Mouse (Mus musculus): Measurements from ENCODE around the gene Pin1. TPM values are rescaled to one million over a fixed set of nuclear protein-coding genes. Genes with fewer than 3 reads are reported as not detected.

Pin1 gene
- polyA plus RNA-seq, 1 experiment from 2014 or later: 45.4 TPM

GRCm38 (mm10) chr9:20666510-20667034, 14.7 kb downstream of the Pin1 start:
- Histone ChIP-seq H3K27ac (ENCODE audit: low read length) (no peak overlapping the region), H3K27me3 (replicated peaks; ENCODE audit: control insufficient read depth, insufficient read depth, low read length) (no peaks in the 10 kb centered on the region), H3K4me1 (ENCODE audit: control insufficient read depth, insufficient read depth, low read length) (no peaks in the 10 kb centered on the region; the same call in 1 of the 2 replicates), H3K4me3 (ENCODE audit: low read length) (no peak overlapping the region), H3K9me3 (ENCODE audit: control insufficient read depth, low read length) (no peaks in the 10 kb centered on the region), H3K4me2 (ENCODE audit: low read depth, low read length) (no peak overlapping the region), H3K36me3 (ENCODE audit: control insufficient read depth, insufficient read depth, low read length) (peaks cover 9% of the 10 kb centered on the region), H3K9ac (ENCODE audit: low read depth, low read length) (no peak overlapping the region)
- 14% methylated on average over 7 of the region's 7 CpGs for WGBS
- no peak for ATAC-seq

- no peak overlapping the region for H3K9ac ChIP-seq (ENCODE audit: low read depth, low read length)
- WGBS: 93% methylated on average over 22 of the region's 22 CpGs
- no peak overlapping the region for H3K4me2 ChIP-seq (ENCODE audit: low read depth, low read length)
- H3K36me3 ChIP-seq (ENCODE audit: control insufficient read depth, insufficient read depth, low read length): peaks cover 5% of the 10 kb centered on the region; the same call in 1 of the 2 replicates
- no peak overlapping the region for H3K4me3 ChIP-seq (ENCODE audit: low read length)
- no peak overlapping the region for H3K27ac ChIP-seq (ENCODE audit: low read length)
- no peaks in the 10 kb centered on the region for H3K9me3 ChIP-seq (ENCODE audit: control insufficient read depth, low read length)
- no peak for ATAC-seq
- no peaks in the 10 kb centered on the region; the same call in 1 of the 2 replicates for H3K4me1 ChIP-seq (ENCODE audit: control insufficient read depth, insufficient read depth, low read length)
- no peaks in the 10 kb centered on the region for H3K27me3 ChIP-seq (replicated peaks; ENCODE audit: control insufficient read depth, insufficient read depth, low read length)
These were observed 16.2 kb downstream of the Pin1 start for GRCm38 (mm10) chr9:20668065-20668464.

- Histone ChIP-seq H3K9ac (ENCODE audit: low read depth, low read length) (no peak overlapping the region), H3K27me3 (replicated peaks; ENCODE audit: control insufficient read depth, insufficient read depth, low read length) (no peaks in the 10 kb centered on the region), H3K36me3 (ENCODE audit: control insufficient read depth, insufficient read depth, low read length) (no peaks in the 10 kb centered on the region), H3K9me3 (ENCODE audit: control insufficient read depth, low read length) (no peaks in the 10 kb centered on the region), H3K4me2 (ENCODE audit: low read depth, low read length) (no peak overlapping the region), H3K4me1 (ENCODE audit: control insufficient read depth, insufficient read depth, low read length) (no peaks in the 10 kb centered on the region), H3K27ac (ENCODE audit: low read length) (no peak overlapping the region), H3K4me3 (ENCODE audit: low read length) (no peak overlapping the region)
- ATAC-seq: no peak
- WGBS: 72% methylated on average over 16 of the region's 16 CpGs
These were observed 20.2 kb downstream of the Pin1 start for GRCm38 (mm10) chr9:20672047-20672446.

- no peaks in the 10 kb centered on the region for H3K4me1 ChIP-seq (ENCODE audit: control insufficient read depth, insufficient read depth, low read length)
- ATAC-seq: no peak
- H3K4me2 ChIP-seq (ENCODE audit: low read depth, low read length): no peak overlapping the region
- no peaks in the 10 kb centered on the region for H3K27me3 ChIP-seq (replicated peaks; ENCODE audit: control insufficient read depth, insufficient read depth, low read length)
- no peaks in the 10 kb centered on the region for H3K9me3 ChIP-seq (ENCODE audit: control insufficient read depth, low read length)
- no peak overlapping the region for H3K9ac ChIP-seq (ENCODE audit: low read depth, low read length)
- no peak overlapping the region for H3K27ac ChIP-seq (ENCODE audit: low read length)
- 93% methylated on average over 12 of the region's 12 CpGs for WGBS
- H3K4me3 ChIP-seq (ENCODE audit: low read length): no peak overlapping the region
- H3K36me3 ChIP-seq (ENCODE audit: control insufficient read depth, insufficient read depth, low read length): no peaks in the 10 kb centered on the region
These were observed 26.0 kb downstream of the Pin1 start for GRCm38 (mm10) chr9:20677892-20678291.

GRCm38 (mm10) chr9:20680378-20680958, 28.6 kb downstream of the Pin1 start:
- Histone ChIP-seq H3K9ac (ENCODE audit: low read depth, low read length) (no peak overlapping the region), H3K36me3 (ENCODE audit: control insufficient read depth, insufficient read depth, low read length) (no peaks in the 10 kb centered on the region), H3K27me3 (replicated peaks; ENCODE audit: control insufficient read depth, insufficient read depth, low read length) (no peaks in the 10 kb centered on the region), H3K27ac (ENCODE audit: low read length) (no peak overlapping the region), H3K4me3 (ENCODE audit: low read length) (no peak overlapping the region), H3K4me2 (ENCODE audit: low read depth, low read length) (no peak overlapping the region), H3K9me3 (ENCODE audit: control insufficient read depth, low read length) (no peaks in the 10 kb centered on the region), H3K4me1 (ENCODE audit: control insufficient read depth, insufficient read depth, low read length) (no peaks in the 10 kb centered on the region)
- 74% methylated on average over 9 of the region's 9 CpGs for WGBS
- ATAC-seq: no peak

GRCm38 (mm10) chr9:20681546-20682388, 29.9 kb downstream of the Pin1 start:
- Histone ChIP-seq H3K27ac (ENCODE audit: low read length) (no peak overlapping the region), H3K36me3 (ENCODE audit: control insufficient read depth, insufficient read depth, low read length) (no peaks in the 10 kb centered on the region), H3K4me2 (ENCODE audit: low read depth, low read length) (no peak overlapping the region), H3K27me3 (replicated peaks; ENCODE audit: control insufficient read depth, insufficient read depth, low read length) (no peaks in the 10 kb centered on the region), H3K4me3 (ENCODE audit: low read length) (no peak overlapping the region), H3K4me1 (ENCODE audit: control insufficient read depth, insufficient read depth, low read length) (no peaks in the 10 kb centered on the region), H3K9me3 (ENCODE audit: control insufficient read depth, low read length) (no peaks in the 10 kb centered on the region), H3K9ac (ENCODE audit: low read depth, low read length) (no peak overlapping the region)
- WGBS: 56% methylated on average over 6 of the region's 7 CpGs
- no peak for ATAC-seq

- H3K9me3 ChIP-seq (ENCODE audit: control insufficient read depth, low read length): no peaks in the 10 kb centered on the region
- 63% methylated on average over 2 of the region's 2 CpGs for WGBS
- no peak for ATAC-seq
These were observed 30.5 kb downstream of the Pin1 start for GRCm38 (mm10) chr9:20682389-20682722.

GRCm38 (mm10) chr9:20685081-20685861, 33.4 kb downstream of the Pin1 start:
- no peak overlapping the region for H3K9ac ChIP-seq (ENCODE audit: low read depth, low read length)
- WGBS: 54% methylated on average over 17 of the region's 17 CpGs
- H3K27me3 ChIP-seq (replicated peaks; ENCODE audit: control insufficient read depth, insufficient read depth, low read length): no peaks in the 10 kb centered on the region
- ATAC-seq: no peak
- no peaks in the 10 kb centered on the region; the same call in 1 of the 2 replicates for H3K4me1 ChIP-seq (ENCODE audit: control insufficient read depth, insufficient read depth, low read length)
- no peak overlapping the region for H3K4me3 ChIP-seq (ENCODE audit: low read length)
- H3K27ac ChIP-seq (ENCODE audit: low read length): no peak overlapping the region
- no peak overlapping the region for H3K4me2 ChIP-seq (ENCODE audit: low read depth, low read length)
- H3K36me3 ChIP-seq (ENCODE audit: control insufficient read depth, insufficient read depth, low read length): no peaks in the 10 kb centered on the region
- H3K9me3 ChIP-seq (ENCODE audit: control insufficient read depth, low read length): no peaks in the 10 kb centered on the region

More at GRCm38 (mm10) chr9:20682389-20682722, 30.5 kb downstream of the Pin1 start:
- Histone ChIP-seq H3K4me2 (ENCODE audit: low read depth, low read length) (no peak overlapping the region), H3K27ac (ENCODE audit: low read length) (no peak overlapping the region), H3K9ac (ENCODE audit: low read depth, low read length) (no peak overlapping the region), H3K27me3 (replicated peaks; ENCODE audit: control insufficient read depth, insufficient read depth, low read length) (no peaks in the 10 kb centered on the region), H3K36me3 (ENCODE audit: control insufficient read depth, insufficient read depth, low read length) (no peaks in the 10 kb centered on the region), H3K4me3 (ENCODE audit: low read length) (no peak overlapping the region), H3K4me1 (ENCODE audit: control insufficient read depth, insufficient read depth, low read length) (no peaks in the 10 kb centered on the region)

GRCm38 (mm10) chr9:20689403-20689802, 37.5 kb downstream of the Pin1 start:
- ATAC-seq: no peak
- H3K9ac ChIP-seq (ENCODE audit: low read depth, low read length): no peak overlapping the region
- 38% methylated on average over 1 of the region's 1 CpGs for WGBS
- no peaks in the 10 kb centered on the region; the same call in 1 of the 2 replicates for H3K4me1 ChIP-seq (ENCODE audit: control insufficient read depth, insufficient read depth, low read length)
- H3K9me3 ChIP-seq (ENCODE audit: control insufficient read depth, low read length): no peaks in the 10 kb centered on the region
- no peaks in the 10 kb centered on the region for H3K36me3 ChIP-seq (ENCODE audit: control insufficient read depth, insufficient read depth, low read length)
- no peak overlapping the region for H3K27ac ChIP-seq (ENCODE audit: low read length)
- H3K4me3 ChIP-seq (ENCODE audit: low read length): no peak overlapping the region
- H3K4me2 ChIP-seq (ENCODE audit: low read depth, low read length): no peak overlapping the region
- H3K27me3 ChIP-seq (replicated peaks; ENCODE audit: control insufficient read depth, insufficient read depth, low read length): no peaks in the 10 kb centered on the region; the same call in 1 of the 2 replicates
